Mouse (Mus musculus): ENCODE measurements around the gene Capn11. TPM values are rescaled to one million over a fixed set of nuclear protein-coding genes. Genes with fewer than 3 reads are reported as not detected.

Gene Capn11
- total and polyA plus RNA-seq, 2 experiments = 0.02 TPM; not detected in 1

DNA sequence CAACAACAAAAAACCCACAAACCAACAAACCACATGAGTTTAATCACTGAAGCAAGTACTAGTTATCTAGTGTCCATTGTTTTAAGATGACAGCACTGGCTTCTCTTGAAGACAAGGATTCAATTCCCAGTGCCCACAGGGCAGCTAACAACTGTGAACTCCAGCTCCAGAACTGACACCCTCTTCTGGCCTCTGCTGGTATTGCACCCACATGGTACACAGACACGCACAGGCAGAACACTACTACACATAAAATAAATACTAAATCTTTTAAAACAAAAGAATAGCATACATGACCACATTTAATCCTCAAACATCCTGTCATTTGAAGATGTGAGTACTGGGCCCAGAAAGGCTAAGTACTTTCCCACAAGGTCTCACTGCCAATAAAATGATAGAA, 22.5 kb upstream of the Capn11 start:
- WGBS = 100% methylated on average over 1 of the region's 1 CpGs
- DNase-seq (ENCODE audit: extremely low read depth, low read depth, low spot score) = no peak

GRCm38 (mm10) chr17:45680391-45680980, 21.4 kb upstream of the Capn11 start:
- TF ChIP-seq POLR2A (IDR thresholded peaks at IDR 0.05; ENCODE audit: extremely low read depth, insufficient read depth, low read length) (no peak), CTCF (IDR thresholded peaks at IDR 0.05; ENCODE audit: low read depth, low read length) (no peak)
- WGBS = 66% methylated on average over 8 of the region's 8 CpGs
- no peak for DNase-seq (ENCODE audit: extremely low read depth, low read depth, low spot score)
- Histone ChIP-seq H3K4me1 (ENCODE audit: control insufficient read depth, insufficient read depth, low read length) (peaks cover 6% of the 10 kb centered on the region), H3K79me2 (ENCODE audit: control insufficient read depth, insufficient read depth, low read length) (peaks cover 28% of the 10 kb centered on the region; the same call in 1 of the 2 replicates), H3K27ac (replicated peaks; ENCODE audit: insufficient read depth, low read depth, low read length) (no peak overlapping the region), H3K9ac (ENCODE audit: low read depth, low read length) (no peak overlapping the region), H3K27me3 (ENCODE audit: control insufficient read depth, insufficient read depth, low read length) (no peaks in the 10 kb centered on the region), H3K4me3 (ENCODE audit: insufficient read depth, low read depth, low read length) (no peak overlapping the region), H3K36me3 (ENCODE audit: control insufficient read depth, insufficient read depth, low read length) (peaks cover 2% of the 10 kb centered on the region; the same call in 1 of the 2 replicates)

More for the DNA sequence above, 22.5 kb upstream of the Capn11 start:
- Histone ChIP-seq H3K27ac (replicated peaks; ENCODE audit: insufficient read depth, low read depth, low read length) (no peak overlapping the region), H3K79me2 (ENCODE audit: control insufficient read depth, insufficient read depth, low read length) (peaks cover 37% of the 10 kb centered on the region), H3K4me1 (ENCODE audit: control insufficient read depth, insufficient read depth, low read length) (peaks cover 6% of the 10 kb centered on the region), H3K27me3 (ENCODE audit: control insufficient read depth, insufficient read depth, low read length) (no peaks in the 10 kb centered on the region), H3K36me3 (ENCODE audit: control insufficient read depth, insufficient read depth, low read length) (peaks cover 2% of the 10 kb centered on the region; the same call in 1 of the 2 replicates), H3K4me3 (ENCODE audit: insufficient read depth, low read depth, low read length) (no peak overlapping the region), H3K9ac (ENCODE audit: low read depth, low read length) (no peak overlapping the region)
- no peak for TF ChIP-seq POLR2A (IDR thresholded peaks at IDR 0.05; ENCODE audit: extremely low read depth, insufficient read depth, low read length)
- TF ChIP-seq CTCF (IDR thresholded peaks at IDR 0.05; ENCODE audit: low read depth, low read length) = peak; percentile 42; the same call in 1 of the 2 replicates

- TF ChIP-seq POLR2A (IDR thresholded peaks at IDR 0.05; ENCODE audit: extremely low read depth, insufficient read depth, low read length) (no peak), CTCF (IDR thresholded peaks at IDR 0.05; ENCODE audit: low read depth, low read length) (peak; percentile 64)
- no peak overlapping the region for H3K9ac ChIP-seq (ENCODE audit: low read depth, low read length)
- no peak for DNase-seq (ENCODE audit: extremely low read depth, low read depth, low spot score)
Observed at GRCm38 (mm10) chr17:45678106-45678505, 19.0 kb upstream of the Capn11 start.

DNA sequence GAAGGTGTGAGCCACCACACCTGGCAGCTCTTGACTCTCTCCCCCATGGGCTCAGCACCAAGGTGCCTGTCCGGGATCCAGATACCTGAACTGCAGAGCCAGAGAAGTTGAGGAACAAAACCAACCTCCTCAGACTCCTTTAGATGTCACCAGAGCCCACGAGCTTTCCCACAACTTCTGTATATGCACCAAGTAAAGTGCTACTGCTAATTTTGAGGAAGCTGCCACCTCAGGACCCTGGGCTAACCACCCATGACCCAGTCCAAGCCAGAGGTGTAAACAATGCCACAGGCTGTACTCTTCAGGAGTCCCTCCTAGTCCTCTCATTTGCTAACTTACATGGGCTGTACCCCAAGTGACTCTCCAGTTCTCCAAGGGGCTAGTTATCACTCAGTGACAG, 13.5 kb upstream of the Capn11 start:
- Histone ChIP-seq H3K4me1 (ENCODE audit: control insufficient read depth, insufficient read depth, low read length) (no peaks in the 10 kb centered on the region), H3K36me3 (ENCODE audit: control insufficient read depth, insufficient read depth, low read length) (peaks cover 13% of the 10 kb centered on the region), H3K9ac (ENCODE audit: low read depth, low read length) (no peak overlapping the region), H3K79me2 (ENCODE audit: control insufficient read depth, insufficient read depth, low read length) (no peaks in the 10 kb centered on the region), H3K27me3 (ENCODE audit: control insufficient read depth, insufficient read depth, low read length) (no peaks in the 10 kb centered on the region), H3K4me3 (ENCODE audit: insufficient read depth, low read depth, low read length) (no peak overlapping the region), H3K27ac (replicated peaks; ENCODE audit: insufficient read depth, low read depth, low read length) (no peak overlapping the region)
- WGBS = 83% methylated on average over 2 of the region's 2 CpGs
- no peak for DNase-seq (ENCODE audit: extremely low read depth, low read depth, low spot score)
- no peak for TF ChIP-seq POLR2A (IDR thresholded peaks at IDR 0.05; ENCODE audit: extremely low read depth, insufficient read depth, low read length)
- no peak for TF ChIP-seq CTCF (IDR thresholded peaks at IDR 0.05; ENCODE audit: low read depth, low read length)

More at GRCm38 (mm10) chr17:45678106-45678505, 19.0 kb upstream of the Capn11 start:
- Histone ChIP-seq H3K4me1 (ENCODE audit: control insufficient read depth, insufficient read depth, low read length) (no peaks in the 10 kb centered on the region), H3K27me3 (ENCODE audit: control insufficient read depth, insufficient read depth, low read length) (no peaks in the 10 kb centered on the region), H3K36me3 (ENCODE audit: control insufficient read depth, insufficient read depth, low read length) (peaks cover 8% of the 10 kb centered on the region; the same call in 1 of the 2 replicates), H3K79me2 (ENCODE audit: control insufficient read depth, insufficient read depth, low read length) (peaks cover 7% of the 10 kb centered on the region; the same call in 1 of the 2 replicates), H3K27ac (replicated peaks; ENCODE audit: insufficient read depth, low read depth, low read length) (no peak overlapping the region), H3K4me3 (ENCODE audit: insufficient read depth, low read depth, low read length) (no peak overlapping the region)
- WGBS = 52% methylated on average over 7 of the region's 7 CpGs

DNA sequence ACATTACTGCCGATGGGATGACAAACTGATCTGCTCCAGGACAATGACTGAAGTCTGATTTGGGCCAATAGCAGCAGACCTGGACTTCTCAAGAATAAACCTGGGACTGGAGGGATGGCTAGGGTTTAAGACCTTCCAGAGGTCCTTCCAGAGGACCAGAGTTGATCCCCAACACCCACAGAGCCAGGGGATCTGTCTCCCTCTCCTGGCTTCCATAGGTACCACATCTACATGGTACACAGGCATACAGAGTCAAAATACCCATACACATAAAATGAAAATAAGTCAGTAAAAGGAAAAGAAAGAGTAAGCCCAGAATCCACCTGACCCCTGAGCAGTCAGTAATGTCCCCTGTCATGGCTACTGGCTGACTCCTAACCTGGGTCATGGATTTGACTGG, 12.7 kb upstream of the Capn11 start:
- H3K27ac ChIP-seq (replicated peaks; ENCODE audit: insufficient read depth, low read depth, low read length) = no peak overlapping the region
- no peaks in the 10 kb centered on the region for H3K27me3 ChIP-seq (ENCODE audit: control insufficient read depth, insufficient read depth, low read length)
- no peaks in the 10 kb centered on the region for H3K79me2 ChIP-seq (ENCODE audit: control insufficient read depth, insufficient read depth, low read length)
- H3K36me3 ChIP-seq (ENCODE audit: control insufficient read depth, insufficient read depth, low read length) = peaks cover 11% of the 10 kb centered on the region
- no peak overlapping the region for H3K9ac ChIP-seq (ENCODE audit: low read depth, low read length)
- H3K4me3 ChIP-seq (ENCODE audit: insufficient read depth, low read depth, low read length) = no peak overlapping the region
- WGBS = 98% methylated on average over 1 of the region's 1 CpGs
- no peak for DNase-seq (ENCODE audit: extremely low read depth, low read depth, low spot score)
- no peak for TF ChIP-seq POLR2A (IDR thresholded peaks at IDR 0.05; ENCODE audit: extremely low read depth, insufficient read depth, low read length)
- 0 out of 2 replicates have a peak, but pooled peaks have one; percentile 3 for TF ChIP-seq CTCF (IDR thresholded peaks at IDR 0.05; ENCODE audit: low read depth, low read length)
- no peaks in the 10 kb centered on the region for H3K4me1 ChIP-seq (ENCODE audit: control insufficient read depth, insufficient read depth, low read length)

DNA sequence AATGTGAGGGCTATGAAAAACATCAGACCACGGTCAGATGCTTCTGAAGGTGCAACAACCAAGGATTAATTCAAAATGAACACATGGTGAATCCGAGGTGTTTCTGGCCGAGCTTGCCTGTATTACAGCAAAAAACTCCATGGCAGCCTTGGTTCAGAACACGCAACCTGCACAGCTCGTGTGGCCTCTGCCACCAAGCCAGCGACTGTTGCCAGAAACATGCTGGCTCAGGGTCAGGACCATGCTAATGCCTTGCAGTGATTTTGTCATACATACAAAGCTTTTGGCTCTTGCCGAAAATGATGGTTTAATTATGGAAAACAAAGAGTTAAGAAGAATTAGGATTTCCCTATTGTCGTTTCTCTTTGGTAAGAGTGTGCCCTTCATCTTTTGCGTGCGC, 8.9 kb upstream of the Capn11 start:
- Histone ChIP-seq H3K27me3 (ENCODE audit: control insufficient read depth, insufficient read depth, low read length) (no peaks in the 10 kb centered on the region), H3K9ac (ENCODE audit: low read depth, low read length) (no peak overlapping the region), H3K4me1 (ENCODE audit: control insufficient read depth, insufficient read depth, low read length) (no peaks in the 10 kb centered on the region), H3K4me3 (ENCODE audit: insufficient read depth, low read depth, low read length) (no peak overlapping the region), H3K79me2 (ENCODE audit: control insufficient read depth, insufficient read depth, low read length) (no peaks in the 10 kb centered on the region), H3K27ac (replicated peaks; ENCODE audit: insufficient read depth, low read depth, low read length) (no peak overlapping the region), H3K36me3 (ENCODE audit: control insufficient read depth, insufficient read depth, low read length) (peaks cover 3% of the 10 kb centered on the region)
- no peak for DNase-seq (ENCODE audit: extremely low read depth, low read depth, low spot score)
- 83% methylated on average over 10 of the region's 10 CpGs for WGBS
- no peak for TF ChIP-seq CTCF (IDR thresholded peaks at IDR 0.05; ENCODE audit: low read depth, low read length)
- TF ChIP-seq POLR2A (IDR thresholded peaks at IDR 0.05; ENCODE audit: extremely low read depth, insufficient read depth, low read length) = no peak
